Mouse (Mus musculus) kidney, adult 2 months (tissue): Measurements from ENCODE around the gene Dvl3.

ENCODE experiments used
- CTCF ChIP-seq: fragments of 200-500 bp; conservative IDR thresholded peaks from 2 replicates; pipeline ENCODE4 v1.5.1; 2011; ENCODE audit warnings: low read depth, mild to moderate bottlenecking, control low read depth, low read length, moderate library complexity, mixed read lengths; ENCODE audit not compliant: insufficient read depth, insufficient read length
- POLR2A ChIP-seq: fragments of 200-500 bp; IDR thresholded peaks from one replicate; pipeline ENCODE4 v1.6.1; 2011; ENCODE audit warnings: low read depth, low read length, control low read depth

- no peak for TF ChIP-seq POLR2A
- TF ChIP-seq CTCF = no peak
Measured at GRCm38 (mm10) chr16:20528779-20529178, 12.0 kb downstream of the Dvl3 start.
